Mouse (Mus musculus): Measurements from ENCODE around the gene Bmp2k. TPM values are rescaled to one million over a fixed set of nuclear protein-coding genes. Genes with fewer than 3 reads are reported as not detected.

The Bmp2k gene
- 9.1 and 11.6 TPM in 2 replicates for polyA plus RNA-seq (2012; rRNA removed)

- DNase-seq = peak; percentile 90
- TF ChIP-seq CTCF (IDR thresholded peaks at IDR 0.05; ENCODE audit: insufficient read depth, low read length) = no peak
- TF ChIP-seq POLR2A (IDR thresholded peaks at IDR 0.05; ENCODE audit: borderline replicate concordance, extremely low read depth, low read depth, low read length) = peak; percentile 71; the same call in 1 of the 2 replicates
- Histone ChIP-seq H3K4me3 (replicated peaks; ENCODE audit: extremely low read depth, low read depth, low read length) (peak within 1 kb of the TSS; percentile 92), H3K4me1 (ENCODE audit: control insufficient read depth, insufficient read depth, low read length) (peaks cover 8% of the 10 kb centered on the region)
- 1% methylated on average over 75 of the region's 78 CpGs for WGBS
Measured at GRCm38 (mm10) chr5:96997310-96997801, at the start of gene Bmp2k. Bmp2k (plus strand) TSS chr5:96997689.

- H3K4me3 ChIP-seq (replicated peaks; ENCODE audit: extremely low read depth, low read depth, low read length) = no peak overlapping the region
- 56% methylated on average over 13 of the region's 13 CpGs for WGBS
- H3K4me1 ChIP-seq (ENCODE audit: control insufficient read depth, insufficient read depth, low read length) = no peaks in the 10 kb centered on the region; the same call in 1 of the 2 replicates
- no peak for DNase-seq
- no peak for TF ChIP-seq POLR2A (IDR thresholded peaks at IDR 0.05; ENCODE audit: borderline replicate concordance, extremely low read depth, low read depth, low read length)
- no peak for TF ChIP-seq CTCF (IDR thresholded peaks at IDR 0.05; ENCODE audit: insufficient read depth, low read length)
Measured at GRCm38 (mm10) chr5:96948856-96949527, 48.5 kb upstream of the Bmp2k start.

GRCm38 (mm10) chr5:96949839-96950666 lies 47.4 kb upstream of the Bmp2k start:
- Histone ChIP-seq H3K4me3 (replicated peaks; ENCODE audit: extremely low read depth, low read depth, low read length) (no peak overlapping the region), H3K4me1 (ENCODE audit: control insufficient read depth, insufficient read depth, low read length) (no peaks in the 10 kb centered on the region; the same call in 1 of the 2 replicates)
- no peak for TF ChIP-seq CTCF (IDR thresholded peaks at IDR 0.05; ENCODE audit: insufficient read depth, low read length)
- no peak for TF ChIP-seq POLR2A (IDR thresholded peaks at IDR 0.05; ENCODE audit: borderline replicate concordance, extremely low read depth, low read depth, low read length)
- WGBS = 81% methylated on average over 13 of the region's 13 CpGs
- no peak for DNase-seq

GRCm38 (mm10) chr5:96950667-96951492 lies 46.6 kb upstream of the Bmp2k start:
- WGBS = 80% methylated on average over 10 of the region's 10 CpGs
- no peak for DNase-seq
- H3K4me1 ChIP-seq (ENCODE audit: control insufficient read depth, insufficient read depth, low read length) = no peaks in the 10 kb centered on the region; the same call in 1 of the 2 replicates
- TF ChIP-seq CTCF (IDR thresholded peaks at IDR 0.05; ENCODE audit: insufficient read depth, low read length) = no peak
- H3K4me3 ChIP-seq (replicated peaks; ENCODE audit: extremely low read depth, low read depth, low read length) = no peak overlapping the region

GRCm38 (mm10) chr5:96951493-96952105 lies 45.9 kb upstream of the Bmp2k start:
- TF ChIP-seq POLR2A (IDR thresholded peaks at IDR 0.05; ENCODE audit: borderline replicate concordance, extremely low read depth, low read depth, low read length) (no peak), CTCF (IDR thresholded peaks at IDR 0.05; ENCODE audit: insufficient read depth, low read length) (no peak)
- no peaks in the 10 kb centered on the region; the same call in 1 of the 2 replicates for H3K4me1 ChIP-seq (ENCODE audit: control insufficient read depth, insufficient read depth, low read length)
- DNase-seq = no peak
- H3K4me3 ChIP-seq (replicated peaks; ENCODE audit: extremely low read depth, low read depth, low read length) = no peak overlapping the region
- WGBS = 76% methylated on average over 8 of the region's 8 CpGs

GRCm38 (mm10) chr5:96954040-96954439 lies 43.4 kb upstream of the Bmp2k start:
- WGBS = 72% methylated on average over 11 of the region's 11 CpGs
- TF ChIP-seq POLR2A (IDR thresholded peaks at IDR 0.05; ENCODE audit: borderline replicate concordance, extremely low read depth, low read depth, low read length) = no peak
- no peak for TF ChIP-seq CTCF (IDR thresholded peaks at IDR 0.05; ENCODE audit: insufficient read depth, low read length)
- H3K4me3 ChIP-seq (replicated peaks; ENCODE audit: extremely low read depth, low read depth, low read length) = no peak overlapping the region
- no peak for DNase-seq
- no peaks in the 10 kb centered on the region; the same call in 1 of the 2 replicates for H3K4me1 ChIP-seq (ENCODE audit: control insufficient read depth, insufficient read depth, low read length)

GRCm38 (mm10) chr5:96954466-96955027 lies 42.9 kb upstream of the Bmp2k start:
- H3K4me3 ChIP-seq (replicated peaks; ENCODE audit: extremely low read depth, low read depth, low read length) = no peak overlapping the region
- TF ChIP-seq CTCF (IDR thresholded peaks at IDR 0.05; ENCODE audit: insufficient read depth, low read length) (no peak), POLR2A (IDR thresholded peaks at IDR 0.05; ENCODE audit: borderline replicate concordance, extremely low read depth, low read depth, low read length) (no peak)
- no peak for DNase-seq
- no peaks in the 10 kb centered on the region for H3K4me1 ChIP-seq (ENCODE audit: control insufficient read depth, insufficient read depth, low read length)
- 90% methylated on average over 10 of the region's 10 CpGs for WGBS

- Histone ChIP-seq H3K4me1 (ENCODE audit: control insufficient read depth, insufficient read depth, low read length) (no peaks in the 10 kb centered on the region), H3K4me3 (replicated peaks; ENCODE audit: extremely low read depth, low read depth, low read length) (no peak overlapping the region)
- DNase-seq = no peak
- TF ChIP-seq CTCF (IDR thresholded peaks at IDR 0.05; ENCODE audit: insufficient read depth, low read length) (no peak), POLR2A (IDR thresholded peaks at IDR 0.05; ENCODE audit: borderline replicate concordance, extremely low read depth, low read depth, low read length) (no peak)
- 54% methylated on average over 3 of the region's 3 CpGs for WGBS
Measured at GRCm38 (mm10) chr5:96956926-96957325, 40.6 kb upstream of the Bmp2k start.
